ENCODE assay signal across 14 mouse cellular contexts in genomic region chr7:130278000-130278737, GRCm38 (mm10).
A peak's percentile ranks its signal among the peaks of the same experiment; 100 is the strongest.
DNase-seq lines count a peak whose midpoint lies in the region; ATAC-seq lines count a peak whose summit lies in the region.
"Had no signal": no experiment of that assay in that cellular context is flagged by ENCODE, and none has a peak within 500 bp of the region (broad histone marks: within the 10 kb centered on the region; RNA-seq: fewer than 3 reads in every experiment).

No protein-coding gene starts in this region.

- no peak overlapping the region for H3K4me2 ChIP-seq in hindbrain, embryonic 13.5 days
- no peak overlapping the region for H3K4me2 ChIP-seq in hindbrain, embryonic 12.5 days (replicated peaks)
- no peak overlapping the region for H3K4me2 ChIP-seq in embryonic facial prominence, embryonic 12.5 days (replicated peaks)
- H3K4me2 ChIP-seq: hindbrain, embryonic 15.5 days; liver, embryonic 12.5 days had no signal

- H3K9me3 ChIP-seq in hindbrain, embryonic 13.5 days: no peaks in the 10 kb centered on the region
- no peaks in the 10 kb centered on the region; the same call in 1 of the 2 replicates for H3K9me3 ChIP-seq in hindbrain, embryonic 12.5 days (replicated peaks)
- H3K9me3 ChIP-seq in embryonic facial prominence, embryonic 12.5 days: no peaks in the 10 kb centered on the region
- H3K9me3 ChIP-seq: hindbrain, embryonic 15.5 days; liver, embryonic 12.5 days had no signal

- H3K27me3 ChIP-seq in hindbrain, embryonic 13.5 days: peaks cover 17% of the 10 kb centered on the region
- H3K27me3 ChIP-seq in hindbrain, embryonic 12.5 days: peaks cover 5% of the 10 kb centered on the region; the same call in 1 of the 2 replicates
- H3K27me3 ChIP-seq in embryonic facial prominence, embryonic 12.5 days: no peaks in the 10 kb centered on the region
- H3K27me3 ChIP-seq: liver, embryonic 12.5 days had no signal

- ATAC-seq in hindbrain, embryonic 13.5 days (ENCODE audit: low FRiP score): 0 out of 2 replicates have a peak, but pooled peaks have one; percentile 32
- ATAC-seq in hindbrain, embryonic 12.5 days (ENCODE audit: low FRiP score): no peak; the same call in 1 of the 2 replicates
- ATAC-seq in embryonic facial prominence, embryonic 12.5 days (ENCODE audit: insufficient number of reproducible peaks, insufficient read depth, low FRiP score, low TSS enrichment): no peak
- ATAC-seq: CD4-positive, CD25-positive, alpha-beta regulatory T cell, adult 4 months; liver, embryonic 12.5 days had no signal

- no peak overlapping the region for H3K27ac ChIP-seq in hindbrain, embryonic 13.5 days
- no peak overlapping the region for H3K27ac ChIP-seq in hindbrain, embryonic 12.5 days
- peak overlapping the region; percentile 61 for H3K27ac ChIP-seq in embryonic facial prominence, embryonic 12.5 days
- H3K27ac ChIP-seq: hindbrain, embryonic 15.5 days; liver, embryonic 12.5 days had no signal

- peaks cover 28% of the 10 kb centered on the region for H3K4me1 ChIP-seq in hindbrain, embryonic 13.5 days (replicated peaks)
- H3K4me1 ChIP-seq in hindbrain, embryonic 12.5 days: peaks cover 27% of the 10 kb centered on the region
- peaks cover 17% of the 10 kb centered on the region; the same call in 1 of the 2 replicates for H3K4me1 ChIP-seq in embryonic facial prominence, embryonic 12.5 days
- H3K4me1 ChIP-seq: liver, embryonic 12.5 days had no signal

- no peak overlapping the region for H3K9ac ChIP-seq in hindbrain, embryonic 13.5 days
- H3K9ac ChIP-seq in hindbrain, embryonic 12.5 days: no peak overlapping the region
- H3K9ac ChIP-seq in embryonic facial prominence, embryonic 12.5 days: no peak overlapping the region
- H3K9ac ChIP-seq: hindbrain, embryonic 15.5 days; liver, embryonic 12.5 days had no signal

- H3K4me3 ChIP-seq in hindbrain, embryonic 13.5 days: no peak overlapping the region
- no peak overlapping the region for H3K4me3 ChIP-seq in hindbrain, embryonic 12.5 days
- H3K4me3 ChIP-seq in embryonic facial prominence, embryonic 12.5 days: no peak overlapping the region
- H3K4me3 ChIP-seq: hindbrain, embryonic 15.5 days; liver, embryonic 12.5 days had no signal

- peak; percentile 15 for DNase-seq in R1 (ENCODE audit: low read depth, low spot score)
- peak; percentile 69 for DNase-seq in neural tube, embryonic 10.5 days (ENCODE audit: extremely low spot score, low spot score)
- DNase-seq in layer of hippocampus, adult 18-20 months (ENCODE audit: low spot score in 2 of 2): no peak
- no peak for DNase-seq in spleen, adult 18-20 months
- DNase-seq in thymus, postnatal 25 days: no peak
- DNase-seq: adrenal gland, postnatal 25 days; cerebellum, adult 11 months; thymus, adult 2 months had no signal

- H3K36me3 ChIP-seq in hindbrain, embryonic 13.5 days: no peaks in the 10 kb centered on the region
- H3K36me3 ChIP-seq in hindbrain, embryonic 12.5 days: no peaks in the 10 kb centered on the region
- no peaks in the 10 kb centered on the region for H3K36me3 ChIP-seq in embryonic facial prominence, embryonic 12.5 days
- H3K36me3 ChIP-seq: hindbrain, embryonic 15.5 days; liver, embryonic 12.5 days had no signal

- 33% methylated on average over 11 of the region's 11 CpGs for WGBS in hindbrain, embryonic 13.5 days
- WGBS in hindbrain, embryonic 12.5 days: 42% methylated on average over 11 of the region's 11 CpGs
- 42% methylated on average over 11 of the region's 11 CpGs for WGBS in embryonic facial prominence, embryonic 12.5 days

Comparison
In these comparisons a context has a peak if more than half of its experiments do, and no peak if none do; other contexts are left out.
1. DNase-seq: peak in R1 (single experiment) and neural tube, embryonic 10.5 days (single experiment); none in layer of hippocampus, adult 18-20 months (0 of 2), spleen, adult 18-20 months (0 of 2) and thymus, postnatal 25 days (single experiment).